Mouse (Mus musculus): ENCODE data around the gene Kcnk4.

DNA sequence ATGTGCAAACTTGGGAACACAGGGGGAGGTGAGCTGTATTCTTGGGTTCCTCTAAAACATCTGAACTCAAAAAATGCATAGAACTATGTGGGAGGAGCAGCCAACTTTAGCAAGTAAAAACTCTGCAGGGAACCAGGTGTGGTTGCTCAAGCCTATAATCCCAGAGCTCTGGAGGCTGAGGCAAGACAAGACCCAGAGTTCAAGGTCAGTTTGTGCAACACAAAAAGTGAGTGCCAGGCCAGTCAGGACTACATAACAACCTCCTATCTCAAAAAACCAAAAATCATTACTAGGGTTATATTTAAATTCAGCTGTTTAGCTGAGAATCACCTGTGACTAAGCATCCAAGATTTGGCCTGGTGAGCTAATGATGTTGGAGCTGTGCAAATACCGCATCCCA is 2.3 kb downstream of the Kcnk4 start:
- TF ChIP-seq CTCF (IDR thresholded peaks at IDR 0.05): no peak
- no peak for TF ChIP-seq EP300 (IDR thresholded peaks at IDR 0.05)
